Mouse (Mus musculus): Measurements from ENCODE around the gene Gpm6b. TPM values are rescaled to one million over a fixed set of nuclear protein-coding genes. Genes with fewer than 3 reads are reported as not detected.

The Gpm6b gene
- total and polyA plus RNA-seq, 3 experiments: 0.16 to 4.7 TPM; not detected in 1

DNA sequence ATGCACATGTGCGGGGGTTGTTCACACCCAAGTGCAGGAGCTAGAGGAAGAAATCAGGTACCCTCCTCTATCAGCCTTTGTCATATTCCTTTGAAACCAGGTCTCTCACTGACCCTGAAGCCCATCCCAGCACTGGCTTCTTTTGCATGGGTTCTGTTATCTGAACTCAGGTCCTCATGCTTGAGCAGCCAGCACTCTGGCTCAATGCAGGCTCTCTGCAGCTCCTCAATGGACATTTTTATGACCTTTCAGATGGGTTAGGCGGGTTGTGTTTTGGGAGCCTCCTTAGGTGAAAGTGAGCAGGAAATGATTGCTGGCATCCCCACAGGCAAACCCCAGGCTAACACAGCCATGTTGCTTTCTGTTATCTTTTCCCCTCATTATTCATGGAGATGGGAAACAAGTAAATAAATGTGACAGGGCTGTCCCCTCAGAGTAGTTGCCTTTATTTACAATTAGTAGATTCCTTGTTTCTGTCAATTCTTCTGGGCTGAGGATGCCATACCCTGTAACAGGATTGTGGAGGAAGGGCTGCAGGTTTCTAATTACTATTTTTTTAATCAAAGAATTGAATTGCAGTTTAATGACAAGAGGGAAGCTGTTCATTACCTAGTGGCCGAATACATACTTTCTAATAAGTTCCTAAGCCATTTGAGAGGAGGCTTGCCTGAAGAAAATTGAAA is 89.6 kb downstream of the Gpm6b start:
- no peaks in the 10 kb centered on the region for H3K36me3 ChIP-seq (replicated peaks)
- H3K4me3 ChIP-seq (ENCODE audit: low read depth, low read length): no peak overlapping the region
- H3K4me1 ChIP-seq (ENCODE audit: insufficient read depth, low read depth, low read length): no peaks in the 10 kb centered on the region; the same call in 1 of the 2 replicates
- TF ChIP-seq GATA2 (IDR thresholded peaks at IDR 0.05; ENCODE audit: borderline replicate concordance, low read depth, low read length) (no peak), POLR2AphosphoS5 (IDR thresholded peaks at IDR 0.05; ENCODE audit: insufficient replicate concordance, low read depth, low read length) (no peak), TAL1 (conservative IDR thresholded peaks at IDR 0.05; ENCODE audit: low read depth, low read length) (no peak), CTCF (IDR thresholded peaks at IDR 0.05; ENCODE audit: low read depth, low read length) (no peak), GATA1 (IDR thresholded peaks at IDR 0.05; ENCODE audit: borderline replicate concordance, low read length) (no peak)
- H3K9me3 ChIP-seq (replicated peaks): no peaks in the 10 kb centered on the region
- H3K27me3 ChIP-seq (ENCODE audit: insufficient read depth, low read length): no peaks in the 10 kb centered on the region
- DNase-seq (ENCODE audit: low spot score) (no peak), ATAC-seq (ENCODE audit: extremely low read depth, insufficient number of reproducible peaks, low FRiP score, poor library complexity, severe bottlenecking) (no peak)

- DNase-seq (ENCODE audit: low spot score) (no peak), ATAC-seq (ENCODE audit: extremely low read depth, insufficient number of reproducible peaks, low FRiP score, poor library complexity, severe bottlenecking) (no peak; the same call in 1 of the 2 replicates)
- no peaks in the 10 kb centered on the region for H3K9me3 ChIP-seq (replicated peaks)
- H3K27me3 ChIP-seq (ENCODE audit: insufficient read depth, low read length): no peaks in the 10 kb centered on the region
- no peak for TF ChIP-seq CTCF (IDR thresholded peaks at IDR 0.05; ENCODE audit: low read depth, low read length)
- no peak for TF ChIP-seq GATA1 (IDR thresholded peaks at IDR 0.05; ENCODE audit: borderline replicate concordance, low read length)
- TF ChIP-seq GATA2 (IDR thresholded peaks at IDR 0.05; ENCODE audit: borderline replicate concordance, low read depth, low read length): no peak
- no peak for TF ChIP-seq TAL1 (conservative IDR thresholded peaks at IDR 0.05; ENCODE audit: low read depth, low read length)
- TF ChIP-seq POLR2AphosphoS5 (IDR thresholded peaks at IDR 0.05; ENCODE audit: insufficient replicate concordance, low read depth, low read length): no peak
- no peaks in the 10 kb centered on the region for H3K36me3 ChIP-seq (replicated peaks)
- no peak overlapping the region for H3K4me3 ChIP-seq (ENCODE audit: low read depth, low read length)
- no peaks in the 10 kb centered on the region; the same call in 1 of the 2 replicates for H3K4me1 ChIP-seq (ENCODE audit: insufficient read depth, low read depth, low read length)
Observed at GRCm38 (mm10) chrX:166328904-166329451, 90.3 kb downstream of the Gpm6b start.

DNA sequence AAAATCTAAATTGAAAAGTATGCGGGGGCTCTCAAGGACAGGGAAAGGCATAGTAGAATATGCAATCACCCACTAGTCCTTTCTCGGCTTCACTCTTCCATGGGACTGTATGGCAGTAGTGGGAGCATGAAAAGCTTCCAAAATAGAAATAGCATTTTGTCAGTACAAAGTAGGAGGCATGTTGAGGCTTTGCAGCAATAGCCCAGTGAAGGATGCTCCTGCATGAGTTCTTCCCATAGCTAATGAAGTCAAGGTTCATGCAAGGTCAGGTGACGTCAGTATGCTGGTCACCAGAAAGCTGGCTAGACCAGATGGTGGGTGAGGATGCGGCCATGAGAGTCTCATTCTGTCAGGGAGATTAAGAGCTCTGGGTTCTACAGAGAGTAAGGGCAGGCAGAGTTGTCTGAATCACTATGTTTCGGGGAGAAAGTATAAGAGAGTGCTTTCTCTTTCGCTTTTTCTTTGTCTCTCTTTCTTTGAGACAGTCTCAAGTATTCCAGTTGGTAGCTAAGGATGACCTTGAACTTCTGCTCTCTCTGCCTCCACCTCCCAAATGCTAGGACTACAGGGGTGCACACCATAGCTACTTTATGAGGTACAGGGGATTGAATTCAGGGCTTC is 95.9 kb downstream of the Gpm6b start:
- H3K27me3 ChIP-seq (ENCODE audit: insufficient read depth, low read length): no peaks in the 10 kb centered on the region
- TF ChIP-seq POLR2AphosphoS5 (IDR thresholded peaks at IDR 0.05; ENCODE audit: insufficient replicate concordance, low read depth, low read length) (no peak), GATA1 (IDR thresholded peaks at IDR 0.05; ENCODE audit: borderline replicate concordance, low read length) (no peak), CTCF (IDR thresholded peaks at IDR 0.05; ENCODE audit: low read depth, low read length) (no peak), GATA2 (IDR thresholded peaks at IDR 0.05; ENCODE audit: borderline replicate concordance, low read depth, low read length) (no peak), TAL1 (conservative IDR thresholded peaks at IDR 0.05; ENCODE audit: low read depth, low read length) (no peak)
- H3K4me3 ChIP-seq (ENCODE audit: low read depth, low read length): no peak overlapping the region
- ATAC-seq (ENCODE audit: extremely low read depth, insufficient number of reproducible peaks, low FRiP score, poor library complexity, severe bottlenecking) (no peak), DNase-seq (ENCODE audit: low spot score) (no peak)
- no peaks in the 10 kb centered on the region for H3K9me3 ChIP-seq (replicated peaks)
- H3K4me1 ChIP-seq (ENCODE audit: insufficient read depth, low read depth, low read length): no peaks in the 10 kb centered on the region
- H3K36me3 ChIP-seq (replicated peaks): no peaks in the 10 kb centered on the region

DNA sequence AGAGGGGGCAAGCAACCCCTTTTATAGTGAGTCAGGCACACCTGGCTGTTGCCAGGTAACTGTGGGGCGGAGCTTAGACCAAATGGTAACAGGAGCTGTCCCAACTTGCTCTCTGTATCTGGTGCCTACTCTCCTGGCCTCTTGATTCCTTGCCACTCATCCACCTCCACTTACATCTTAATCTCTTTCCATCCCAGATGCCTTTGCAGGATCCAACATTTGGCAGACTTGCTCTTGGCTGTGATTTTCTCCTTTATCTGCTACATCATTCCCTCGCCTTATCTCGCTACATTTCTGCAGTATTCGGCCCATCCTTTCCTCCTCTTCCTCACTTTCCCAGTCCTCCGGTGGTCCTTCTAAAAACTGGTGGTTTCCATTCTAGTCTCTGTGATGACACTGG is 99.6 kb downstream of the Gpm6b start:
- H3K9me3 ChIP-seq (replicated peaks): no peaks in the 10 kb centered on the region
- no peaks in the 10 kb centered on the region for H3K4me1 ChIP-seq (ENCODE audit: insufficient read depth, low read depth, low read length)
- no peak overlapping the region for H3K4me3 ChIP-seq (ENCODE audit: low read depth, low read length)
- TF ChIP-seq CTCF (IDR thresholded peaks at IDR 0.05; ENCODE audit: low read depth, low read length): no peak
- no peak for TF ChIP-seq GATA1 (IDR thresholded peaks at IDR 0.05; ENCODE audit: borderline replicate concordance, low read length)
- TF ChIP-seq GATA2 (IDR thresholded peaks at IDR 0.05; ENCODE audit: borderline replicate concordance, low read depth, low read length): no peak
- no peak for TF ChIP-seq POLR2AphosphoS5 (IDR thresholded peaks at IDR 0.05; ENCODE audit: insufficient replicate concordance, low read depth, low read length)
- DNase-seq (ENCODE audit: low spot score) (no peak), ATAC-seq (ENCODE audit: extremely low read depth, insufficient number of reproducible peaks, low FRiP score, poor library complexity, severe bottlenecking) (no peak)
- H3K27me3 ChIP-seq (ENCODE audit: insufficient read depth, low read length): no peaks in the 10 kb centered on the region
- no peaks in the 10 kb centered on the region for H3K36me3 ChIP-seq (replicated peaks)

DNA sequence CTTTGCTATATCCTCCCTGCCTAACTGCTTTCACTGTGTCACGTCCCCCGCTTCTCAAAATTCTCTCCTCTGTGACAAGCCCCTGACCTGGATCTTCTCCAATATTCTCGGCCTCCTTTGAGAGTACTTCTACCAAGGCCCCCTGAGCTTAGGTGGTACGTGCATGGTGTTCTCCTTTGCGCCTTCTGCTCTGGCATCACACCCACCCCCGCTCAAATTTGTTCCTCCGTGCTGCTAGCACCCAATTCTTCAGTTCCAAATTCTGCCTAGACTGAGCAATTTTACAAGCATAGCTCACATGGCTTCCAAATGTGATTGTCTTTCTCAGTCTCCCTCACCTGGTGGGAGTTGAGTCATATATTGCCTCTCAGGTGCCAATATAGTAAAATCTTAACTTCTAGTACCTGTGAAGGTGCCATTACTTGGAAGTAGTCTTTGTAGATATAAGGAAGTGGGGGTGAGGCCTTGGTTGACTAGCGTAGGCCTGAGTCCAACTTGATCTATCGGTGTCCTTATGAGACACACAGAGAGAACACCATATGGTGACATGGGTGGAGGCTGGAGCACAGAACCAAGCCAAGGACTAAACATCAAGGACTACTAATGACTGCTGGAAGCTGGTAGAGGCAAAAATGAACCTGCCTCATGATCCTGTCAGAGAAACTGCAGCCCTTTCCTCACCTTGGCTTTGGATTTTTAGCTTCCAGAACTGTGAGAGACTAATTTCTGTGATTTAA is 100.2 kb downstream of the Gpm6b start:
- Histone ChIP-seq H3K36me3 (replicated peaks) (no peaks in the 10 kb centered on the region), H3K9me3 (replicated peaks) (no peaks in the 10 kb centered on the region), H3K27me3 (ENCODE audit: insufficient read depth, low read length) (no peaks in the 10 kb centered on the region), H3K4me3 (ENCODE audit: low read depth, low read length) (no peak overlapping the region), H3K4me1 (ENCODE audit: insufficient read depth, low read depth, low read length) (no peaks in the 10 kb centered on the region)
- TF ChIP-seq GATA1 (IDR thresholded peaks at IDR 0.05; ENCODE audit: borderline replicate concordance, low read length) (no peak), CTCF (IDR thresholded peaks at IDR 0.05; ENCODE audit: low read depth, low read length) (no peak), POLR2AphosphoS5 (IDR thresholded peaks at IDR 0.05; ENCODE audit: insufficient replicate concordance, low read depth, low read length) (no peak), TAL1 (conservative IDR thresholded peaks at IDR 0.05; ENCODE audit: low read depth, low read length) (no peak), GATA2 (IDR thresholded peaks at IDR 0.05; ENCODE audit: borderline replicate concordance, low read depth, low read length) (no peak)
- ATAC-seq (ENCODE audit: extremely low read depth, insufficient number of reproducible peaks, low FRiP score, poor library complexity, severe bottlenecking): no peak
- DNase-seq (ENCODE audit: low spot score): no peak

DNA sequence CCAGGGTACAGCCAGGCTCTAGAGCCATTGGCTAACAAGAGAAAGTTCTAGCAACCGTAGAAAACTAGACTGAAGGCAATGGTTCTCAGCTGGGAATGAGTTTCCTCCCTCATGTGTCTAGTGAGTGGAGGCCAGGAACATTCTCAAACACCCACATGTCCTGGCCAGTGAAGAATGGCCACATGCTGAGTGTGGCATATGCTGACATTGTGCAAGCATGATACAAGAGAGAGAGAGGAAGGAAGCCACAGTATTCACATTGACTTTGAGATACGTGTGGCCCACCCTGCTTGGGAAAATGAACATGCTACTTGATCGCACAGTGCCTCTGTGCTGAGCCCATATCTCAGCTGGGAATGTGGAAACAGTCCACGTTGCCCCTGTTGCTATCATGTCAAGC is 101.2 kb downstream of the Gpm6b start:
- Histone ChIP-seq H3K36me3 (replicated peaks) (no peaks in the 10 kb centered on the region), H3K27me3 (ENCODE audit: insufficient read depth, low read length) (no peaks in the 10 kb centered on the region), H3K9me3 (replicated peaks) (no peaks in the 10 kb centered on the region), H3K4me3 (ENCODE audit: low read depth, low read length) (no peak overlapping the region), H3K4me1 (ENCODE audit: insufficient read depth, low read depth, low read length) (no peaks in the 10 kb centered on the region)
- no peak for DNase-seq (ENCODE audit: low spot score)
- no peak for ATAC-seq (ENCODE audit: extremely low read depth, insufficient number of reproducible peaks, low FRiP score, poor library complexity, severe bottlenecking)
- TF ChIP-seq GATA2 (IDR thresholded peaks at IDR 0.05; ENCODE audit: borderline replicate concordance, low read depth, low read length) (no peak), GATA1 (IDR thresholded peaks at IDR 0.05; ENCODE audit: borderline replicate concordance, low read length) (no peak), CTCF (IDR thresholded peaks at IDR 0.05; ENCODE audit: low read depth, low read length) (no peak), POLR2AphosphoS5 (IDR thresholded peaks at IDR 0.05; ENCODE audit: insufficient replicate concordance, low read depth, low read length) (no peak), TAL1 (conservative IDR thresholded peaks at IDR 0.05; ENCODE audit: low read depth, low read length) (no peak)
